Mouse (Mus musculus) testis, adult 2 months (tissue): ENCODE measurements around the gene Adprhl2.
A peak's percentile ranks its signal among the peaks of the same experiment; 100 is the strongest.

ENCODE experiments used
- CTCF ChIP-seq: fragments of 200-500 bp; IDR thresholded peaks from 2 replicates; pipeline ENCODE4 v1.5.1; 2012; ENCODE audit warnings: low read depth, mild to moderate bottlenecking, inconsistent platforms, low read length, moderate library complexity; ENCODE audit not compliant: control insufficient read depth, insufficient read depth, insufficient replicate concordance
- POLR2A ChIP-seq: fragments of 200-500 bp; IDR thresholded peaks from 2 replicates; pipeline ENCODE4 v1.6.1; 2012; ENCODE audit warnings: low read depth, mild to moderate bottlenecking, inconsistent platforms, low read length, moderate library complexity; ENCODE audit not compliant: control insufficient read depth

GRCm38 (mm10) chr4:126306058-126306457, 15.4 kb downstream of the Adprhl2 start:
- TF ChIP-seq POLR2A (no peak), CTCF (peak; percentile 53; the same call in 1 of the 2 replicates)
